8 mouse cellular contexts compared by ENCODE assay signal in genomic region chr6:72345633-72346032, GRCm38 (mm10). TPM values are rescaled to one million over a fixed set of nuclear protein-coding genes. Genes with fewer than 3 reads are reported as not detected.
DNase-seq lines count a peak whose midpoint lies in the region; ATAC-seq lines count a peak whose summit lies in the region.

No protein-coding gene starts in this region.

- peaks cover 42% of the 10 kb centered on the region for H3K4me1 ChIP-seq in kidney, embryonic 15.5 days
- peaks cover 21% of the 10 kb centered on the region for H3K4me1 ChIP-seq in embryonic facial prominence, embryonic 12.5 days
- peaks cover 35% of the 10 kb centered on the region for H3K4me1 ChIP-seq in hindbrain, embryonic 16.5 days (ENCODE audit: control insufficient read depth, insufficient read depth, low read depth, low read length)
- H3K4me1 ChIP-seq in midbrain, embryonic 15.5 days, result peaks cover 45% of the 10 kb centered on the region

- H3K36me3 ChIP-seq in kidney, embryonic 15.5 days, result peaks cover 24% of the 10 kb centered on the region
- H3K36me3 ChIP-seq in embryonic facial prominence, embryonic 12.5 days, result peaks cover 13% of the 10 kb centered on the region
- H3K36me3 ChIP-seq in hindbrain, embryonic 16.5 days (ENCODE audit: control insufficient read depth, insufficient read depth, low read length), result peaks cover 9% of the 10 kb centered on the region; the same call in 1 of the 2 replicates
- peaks cover 11% of the 10 kb centered on the region; the same call in 1 of the 2 replicates for H3K36me3 ChIP-seq in midbrain, embryonic 15.5 days (replicated peaks)

- WGBS in kidney, embryonic 15.5 days, result 51% methylated on average over 6 of the region's 6 CpGs
- 52% methylated on average over 6 of the region's 6 CpGs for WGBS in embryonic facial prominence, embryonic 12.5 days
- WGBS in hindbrain, embryonic 16.5 days, result 46% methylated on average over 6 of the region's 6 CpGs
- WGBS in midbrain, embryonic 15.5 days, result 51% methylated on average over 6 of the region's 6 CpGs

- H3K27ac ChIP-seq in kidney, embryonic 15.5 days, result no peak overlapping the region; the same call in 1 of the 2 replicates
- no peak overlapping the region for H3K27ac ChIP-seq in embryonic facial prominence, embryonic 12.5 days
- no peak overlapping the region for H3K27ac ChIP-seq in hindbrain, embryonic 16.5 days (ENCODE audit: low read depth, low read length)
- H3K27ac ChIP-seq in midbrain, embryonic 15.5 days, result peak overlapping the region; percentile 63; the same call in 1 of the 2 replicates

- H3K9ac ChIP-seq in kidney, embryonic 15.5 days, result no peak overlapping the region
- H3K9ac ChIP-seq in embryonic facial prominence, embryonic 12.5 days, result peak overlapping the region; percentile 91; the same call in 1 of the 2 replicates
- no peak overlapping the region for H3K9ac ChIP-seq in hindbrain, embryonic 16.5 days (ENCODE audit: low read depth, low read length)
- no peak overlapping the region for H3K9ac ChIP-seq in midbrain, embryonic 15.5 days

- H3K9me3 ChIP-seq in kidney, embryonic 15.5 days (replicated peaks), result no peaks in the 10 kb centered on the region
- H3K9me3 ChIP-seq in embryonic facial prominence, embryonic 12.5 days, result no peaks in the 10 kb centered on the region
- no peaks in the 10 kb centered on the region for H3K9me3 ChIP-seq in hindbrain, embryonic 16.5 days (ENCODE audit: control insufficient read depth, low read length)
- no peaks in the 10 kb centered on the region for H3K9me3 ChIP-seq in midbrain, embryonic 15.5 days

- peak overlapping the region; percentile 80 for H3K4me2 ChIP-seq in kidney, embryonic 15.5 days
- peak overlapping the region; percentile 94 for H3K4me2 ChIP-seq in embryonic facial prominence, embryonic 12.5 days (replicated peaks)
- H3K4me2 ChIP-seq in hindbrain, embryonic 16.5 days (ENCODE audit: low read length), result peak overlapping the region; percentile 99
- H3K4me2 ChIP-seq in midbrain, embryonic 15.5 days, result peak overlapping the region; percentile 76

- no peak for ATAC-seq in kidney, embryonic 15.5 days (replicated peaks; ENCODE audit: low FRiP score)
- no peak for ATAC-seq in embryonic facial prominence, embryonic 12.5 days (ENCODE audit: insufficient number of reproducible peaks, insufficient read depth, low FRiP score, low TSS enrichment)
- ATAC-seq in hindbrain, embryonic 16.5 days, result no peak
- ATAC-seq in midbrain, embryonic 15.5 days (replicated peaks), result peak; percentile 1; the same call in 1 of the 2 replicates
- no peak for ATAC-seq in monocyte, adult 5-6 weeks (replicated peaks; ENCODE audit: insufficient number of reproducible peaks, low FRiP score, low TSS enrichment, poor library complexity, severe bottlenecking)

- no peak for DNase-seq in kidney, postnatal 25 days
- DNase-seq in spleen, postnatal 4 days (ENCODE audit: low spot score in 2 of 2), result no peak
- DNase-seq in lung, postnatal 10 days, result no peak

- H3K4me3 ChIP-seq in kidney, embryonic 15.5 days (replicated peaks), result peak overlapping the region; percentile 88; the same call in 1 of the 2 replicates
- peak overlapping the region; percentile 89 for H3K4me3 ChIP-seq in embryonic facial prominence, embryonic 12.5 days
- H3K4me3 ChIP-seq in hindbrain, embryonic 16.5 days (ENCODE audit: low read length), result peak overlapping the region; percentile 100
- H3K4me3 ChIP-seq in midbrain, embryonic 15.5 days, result peak overlapping the region; percentile 60

- no peaks in the 10 kb centered on the region for H3K27me3 ChIP-seq in kidney, embryonic 15.5 days
- H3K27me3 ChIP-seq in embryonic facial prominence, embryonic 12.5 days, result no peaks in the 10 kb centered on the region
- H3K27me3 ChIP-seq in hindbrain, embryonic 16.5 days (replicated peaks; ENCODE audit: control insufficient read depth, insufficient read depth, low read length), result no peaks in the 10 kb centered on the region
- H3K27me3 ChIP-seq in midbrain, embryonic 15.5 days (replicated peaks), result no peaks in the 10 kb centered on the region

RNA-seq across cellular contexts. Expression of gene Usp39, which starts 0.6 kb away (rescaled TPM):
- polyA plus RNA-seq in kidney, embryonic 15.5 days (2015; fragmentation: Nextera tagmentation; extraction: Ambion mirVana), result 46.3 and 50.3 TPM in 2 replicates
- 64.5 and 67.4 TPM in 2 replicates for polyA plus RNA-seq in embryonic facial prominence, embryonic 12.5 days (2016; fragmentation: Nextera tagmentation; extraction: Ambion mirVana)
- polyA plus RNA-seq in hindbrain, embryonic 16.5 days (2015; fragmentation: Nextera tagmentation; extraction: Ambion mirVana), result 34.2 and 40.3 TPM in 2 replicates
- polyA plus RNA-seq in midbrain, embryonic 15.5 days (2015; fragmentation: Nextera tagmentation; extraction: Ambion mirVana), result 41.0 and 41.2 TPM in 2 replicates
- total RNA-seq in monocyte, adult 5-6 weeks (2017), result 22.6 to 41.7 TPM (median 35.3 TPM) in 3 replicates

RNA-seq across cellular contexts. Expression of gene 0610030E20Rik, which starts 1.5 kb away (rescaled TPM):
- polyA plus RNA-seq in kidney, embryonic 15.5 days (2015; fragmentation: Nextera tagmentation; extraction: Ambion mirVana), result 27.6 and 29.8 TPM in 2 replicates
- 30.0 and 33.0 TPM in 2 replicates for polyA plus RNA-seq in embryonic facial prominence, embryonic 12.5 days (2016; fragmentation: Nextera tagmentation; extraction: Ambion mirVana)
- polyA plus RNA-seq in hindbrain, embryonic 16.5 days (2015; fragmentation: Nextera tagmentation; extraction: Ambion mirVana), result 16.9 and 17.3 TPM in 2 replicates
- polyA plus RNA-seq in midbrain, embryonic 15.5 days (2015; fragmentation: Nextera tagmentation; extraction: Ambion mirVana), result 18.7 and 19.4 TPM in 2 replicates
- total RNA-seq in monocyte, adult 5-6 weeks (2017), result 14.0 to 33.3 TPM (median 20.1 TPM) in 3 replicates

RNA-seq across cellular contexts. Expression of gene Tmem150a, which starts 9.6 kb away (rescaled TPM):
- polyA plus RNA-seq in kidney, embryonic 15.5 days (2015; fragmentation: Nextera tagmentation; extraction: Ambion mirVana), result 24.0 and 26.7 TPM in 2 replicates
- polyA plus RNA-seq in embryonic facial prominence, embryonic 12.5 days (2016; fragmentation: Nextera tagmentation; extraction: Ambion mirVana), result 8.9 and 9.7 TPM in 2 replicates
- 22.1 and 22.9 TPM in 2 replicates for polyA plus RNA-seq in hindbrain, embryonic 16.5 days (2015; fragmentation: Nextera tagmentation; extraction: Ambion mirVana)
- 18.5 and 19.9 TPM in 2 replicates for polyA plus RNA-seq in midbrain, embryonic 15.5 days (2015; fragmentation: Nextera tagmentation; extraction: Ambion mirVana)
- 1.4 to 2.3 TPM in 2 of 3 replicates, not detected in the other for total RNA-seq in monocyte, adult 5-6 weeks (2017)

RNA-seq across cellular contexts. Expression of gene Rnf181, which starts 21.1 kb away (rescaled TPM):
- polyA plus RNA-seq in kidney, embryonic 15.5 days (2015; fragmentation: Nextera tagmentation; extraction: Ambion mirVana), result 116 and 130 TPM in 2 replicates
- 80.2 and 88.0 TPM in 2 replicates for polyA plus RNA-seq in embryonic facial prominence, embryonic 12.5 days (2016; fragmentation: Nextera tagmentation; extraction: Ambion mirVana)
- 127 and 137 TPM in 2 replicates for polyA plus RNA-seq in hindbrain, embryonic 16.5 days (2015; fragmentation: Nextera tagmentation; extraction: Ambion mirVana)
- 137 and 141 TPM in 2 replicates for polyA plus RNA-seq in midbrain, embryonic 15.5 days (2015; fragmentation: Nextera tagmentation; extraction: Ambion mirVana)
- total RNA-seq in monocyte, adult 5-6 weeks (2017), result 51.8 to 77.7 TPM (median 56.1 TPM) in 3 replicates

RNA-seq across cellular contexts. Expression of gene Vamp5, which starts 34.6 kb away (rescaled TPM):
- polyA plus RNA-seq in kidney, embryonic 15.5 days (2015; fragmentation: Nextera tagmentation; extraction: Ambion mirVana), result 35.0 and 40.7 TPM in 2 replicates
- polyA plus RNA-seq in embryonic facial prominence, embryonic 12.5 days (2016; fragmentation: Nextera tagmentation; extraction: Ambion mirVana), result 14.5 and 19.9 TPM in 2 replicates
- polyA plus RNA-seq in hindbrain, embryonic 16.5 days (2015; fragmentation: Nextera tagmentation; extraction: Ambion mirVana), result 16.2 and 20.1 TPM in 2 replicates
- polyA plus RNA-seq in midbrain, embryonic 15.5 days (2015; fragmentation: Nextera tagmentation; extraction: Ambion mirVana), result 20.2 and 24.2 TPM in 2 replicates
- 6.6 to 20.9 TPM (median 13.2 TPM) in 3 replicates for total RNA-seq in monocyte, adult 5-6 weeks (2017)
